Mouse (Mus musculus): ENCODE results near the gene Nae1.

Nae1 gene

DNA sequence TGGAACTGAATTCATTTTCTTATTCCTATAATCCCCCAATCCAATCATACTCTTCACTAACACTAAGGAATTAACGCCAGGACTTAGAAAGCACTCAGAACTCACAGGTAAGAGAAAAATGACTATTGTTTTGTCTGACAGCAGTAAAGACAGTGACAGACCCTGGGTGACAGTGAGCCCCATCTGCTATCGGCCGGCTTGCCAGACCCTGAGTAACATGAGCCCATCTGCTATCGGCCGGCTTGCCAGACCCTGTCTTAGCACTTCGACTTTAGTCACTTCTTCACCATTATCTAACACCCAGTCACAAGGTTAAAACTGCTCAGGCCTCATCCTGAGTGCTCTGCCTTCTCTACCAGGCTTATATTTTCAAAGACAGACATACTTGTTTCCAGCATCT, 4.8 kb downstream of the Nae1 start:
- no peak for DNase-seq (ENCODE audit: low spot score)

DNA sequence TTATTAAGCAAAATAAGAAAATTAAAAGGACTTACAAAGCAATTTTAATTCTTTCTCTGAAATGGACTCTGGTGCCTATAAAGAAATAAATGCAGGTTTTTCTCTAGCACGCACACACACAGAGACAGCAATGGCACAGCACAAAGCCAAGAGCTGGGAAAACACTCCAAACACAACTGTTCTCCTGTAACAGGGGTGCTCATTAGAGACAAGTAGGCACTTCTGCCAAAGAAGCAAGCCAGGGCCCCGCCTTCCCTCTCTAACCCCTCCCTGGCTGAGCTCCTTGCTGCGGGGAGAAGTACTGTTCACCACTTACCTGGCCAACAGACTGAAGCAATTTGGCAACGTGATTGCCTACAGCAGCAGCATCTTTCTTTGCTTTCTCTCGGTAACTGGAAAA, 16.6 kb downstream of the Nae1 start:
- DNase-seq (ENCODE audit: low spot score): no peak

DNA sequence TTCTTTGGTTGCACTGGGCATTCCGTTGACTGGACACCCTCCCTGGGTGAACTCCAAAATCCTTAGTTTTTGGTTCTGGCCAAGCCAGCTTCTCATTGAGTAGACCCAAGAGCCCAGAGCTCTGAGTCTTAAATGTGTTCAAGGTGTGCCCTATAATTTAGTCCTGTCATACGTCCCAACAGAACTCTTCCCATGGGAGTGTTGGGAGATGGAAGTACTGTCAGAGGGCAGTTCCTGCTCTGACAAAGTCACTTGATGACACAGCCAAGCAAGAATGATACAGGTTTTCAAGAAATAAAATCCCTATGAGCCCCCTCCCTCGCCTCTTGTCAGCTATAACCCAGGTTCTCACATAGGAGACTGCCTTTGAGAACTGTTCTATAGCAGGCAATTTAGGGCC, 24.3 kb downstream of the Nae1 start:
- DNase-seq (ENCODE audit: low spot score): no peak

DNA sequence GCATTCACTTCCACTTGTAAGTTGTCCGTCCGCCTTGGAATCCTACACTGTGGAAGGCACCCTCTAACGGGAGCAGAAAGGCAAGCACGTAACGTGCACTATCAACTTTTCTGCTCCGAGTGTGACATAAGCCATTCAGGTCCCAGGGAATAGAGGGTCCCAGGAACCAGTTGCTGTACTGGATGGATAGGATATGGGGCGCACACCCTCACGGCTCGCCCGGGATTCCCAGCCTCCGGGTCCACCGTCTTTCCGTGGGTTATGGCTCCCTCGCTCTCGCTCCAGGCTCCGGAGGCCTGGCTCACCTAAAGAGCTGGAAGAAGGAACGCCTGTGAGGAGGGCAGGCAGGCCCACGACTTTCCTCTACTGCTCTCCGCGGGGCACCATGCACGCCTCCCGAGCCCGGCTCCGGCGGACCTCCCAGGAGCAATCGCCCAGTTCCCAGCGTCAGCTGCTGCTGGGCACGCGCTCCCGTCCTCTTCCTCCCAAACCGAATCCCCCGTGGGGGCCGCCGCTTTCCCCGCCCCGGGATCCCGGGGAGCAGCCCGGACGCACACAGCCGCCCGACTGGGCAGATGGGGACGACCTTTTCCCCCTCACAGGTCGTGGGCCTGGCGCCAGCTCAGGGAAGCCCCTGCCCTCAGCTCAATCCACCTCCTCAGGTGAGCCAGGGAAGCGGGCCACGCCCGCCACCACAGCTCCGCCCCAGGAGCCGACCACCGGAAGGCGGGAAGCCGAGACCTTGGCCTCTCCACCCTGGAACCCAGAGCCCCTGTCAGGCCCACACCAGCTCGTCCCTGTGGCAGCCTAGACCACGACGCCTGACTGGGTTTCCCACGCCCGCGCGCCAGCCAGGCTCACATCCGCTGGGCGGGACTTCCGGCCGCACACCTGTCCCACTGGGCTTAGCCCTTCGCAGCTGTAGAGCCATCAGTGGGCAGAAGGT, 25.1 kb downstream of the Nae1 start, which contains the start of gene Terb1:
Gene Terb1, minus strand, starts transcription at position 850 of the 946 bp plus-strand sequence.
- DNase-seq (ENCODE audit: low spot score): no peak

DNA sequence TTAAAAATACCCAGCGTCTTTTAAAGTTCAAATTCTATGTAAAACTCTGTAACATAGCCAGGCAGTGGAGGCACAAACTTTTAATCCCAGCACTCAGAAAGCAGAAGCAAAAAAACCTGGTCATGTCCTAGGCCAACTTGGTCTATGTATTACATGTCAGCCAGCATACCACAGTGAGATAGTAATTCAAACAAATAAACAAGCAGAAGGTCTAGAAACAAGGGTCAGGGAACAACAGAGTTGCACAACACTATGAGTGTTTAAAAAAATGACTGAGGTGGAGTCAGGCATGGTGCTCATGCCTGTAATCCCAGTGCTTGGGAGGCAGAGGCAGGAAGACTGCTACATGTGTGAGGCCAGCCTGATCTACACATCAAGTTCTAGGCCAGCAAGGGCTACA, 55.3 kb downstream of the Nae1 start:
- no peak for DNase-seq (ENCODE audit: low spot score)

DNA sequence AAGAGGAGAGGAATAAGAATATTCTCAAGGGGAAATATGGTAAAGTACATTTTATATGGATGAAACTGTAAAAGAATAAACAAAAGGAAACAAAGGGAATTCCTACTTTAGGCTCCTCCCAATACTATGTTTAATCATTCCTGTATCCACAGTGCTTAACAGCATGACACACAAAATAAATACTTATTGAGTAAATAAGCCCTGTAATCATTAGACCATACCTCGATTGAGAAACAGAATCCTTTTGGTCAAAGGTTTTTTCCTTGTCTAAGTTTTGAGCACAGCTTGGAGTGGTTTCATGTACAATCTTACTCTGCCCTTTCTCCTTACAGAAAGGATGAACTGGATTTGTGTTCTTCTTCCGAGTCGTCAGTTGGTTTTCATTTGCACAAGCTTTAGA, 62.0 kb downstream of the Nae1 start:
- no peak for DNase-seq (ENCODE audit: low spot score)

DNA sequence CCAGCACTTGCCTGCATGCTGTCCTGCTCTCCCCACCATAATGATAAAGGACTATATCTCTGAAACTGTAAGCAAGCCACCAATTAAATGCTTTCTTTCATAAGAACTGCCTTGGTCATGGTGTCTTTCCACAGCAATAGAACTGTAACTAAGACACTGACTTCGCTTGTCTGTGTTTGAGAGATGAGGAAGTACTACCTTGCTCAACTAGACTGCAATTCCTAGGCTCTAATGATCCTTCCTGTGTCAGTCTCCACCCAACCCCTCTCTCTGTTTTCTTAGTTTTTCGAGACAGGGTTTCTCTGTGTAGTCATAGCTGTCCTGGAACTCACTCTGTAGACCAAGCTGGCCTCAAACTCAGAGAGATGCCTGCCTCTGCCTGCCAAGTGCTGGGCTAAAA, 67.0 kb downstream of the Nae1 start:
- no peak for DNase-seq (ENCODE audit: low spot score)
